Mouse (Mus musculus): ENCODE measurements around the gene Sema3d. TPM values are rescaled to one million over a fixed set of nuclear protein-coding genes. Genes with fewer than 3 reads are reported as not detected.

The Sema3d gene
- polyA plus RNA-seq, 1 experiment = not detected

DNA sequence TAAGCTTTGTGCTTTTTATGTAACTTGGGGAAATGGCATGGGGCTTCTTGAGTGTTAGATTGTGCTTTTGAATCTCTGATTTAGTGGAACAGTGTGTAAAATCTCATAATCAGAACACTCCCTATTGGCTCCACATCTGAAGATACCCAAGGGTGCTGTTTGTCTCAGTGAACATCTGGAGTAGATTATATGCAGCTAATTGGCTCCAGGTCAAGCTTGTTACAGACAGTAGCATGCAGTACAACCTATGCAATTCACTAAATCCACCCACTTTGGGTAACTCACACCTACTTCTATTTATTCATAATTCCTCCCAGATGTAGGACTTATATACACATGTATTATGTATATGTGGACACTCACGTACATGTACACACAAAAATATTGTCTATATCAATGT lies 58.6 kb downstream of the Sema3d start:
- TF ChIP-seq POLR2A (IDR thresholded peaks at IDR 0.05; ENCODE audit: borderline replicate concordance, low read depth, low read length) (no peak), CTCF (IDR thresholded peaks at IDR 0.05; ENCODE audit: low read depth, low read length) (no peak)
- Histone ChIP-seq H3K4me3 (ENCODE audit: insufficient read depth, low read length) (no peak overlapping the region), H3K4me1 (ENCODE audit: control insufficient read depth, insufficient read depth, low read length) (no peaks in the 10 kb centered on the region), H3K27ac (ENCODE audit: insufficient read depth, low read depth, low read length) (no peak overlapping the region)

DNA sequence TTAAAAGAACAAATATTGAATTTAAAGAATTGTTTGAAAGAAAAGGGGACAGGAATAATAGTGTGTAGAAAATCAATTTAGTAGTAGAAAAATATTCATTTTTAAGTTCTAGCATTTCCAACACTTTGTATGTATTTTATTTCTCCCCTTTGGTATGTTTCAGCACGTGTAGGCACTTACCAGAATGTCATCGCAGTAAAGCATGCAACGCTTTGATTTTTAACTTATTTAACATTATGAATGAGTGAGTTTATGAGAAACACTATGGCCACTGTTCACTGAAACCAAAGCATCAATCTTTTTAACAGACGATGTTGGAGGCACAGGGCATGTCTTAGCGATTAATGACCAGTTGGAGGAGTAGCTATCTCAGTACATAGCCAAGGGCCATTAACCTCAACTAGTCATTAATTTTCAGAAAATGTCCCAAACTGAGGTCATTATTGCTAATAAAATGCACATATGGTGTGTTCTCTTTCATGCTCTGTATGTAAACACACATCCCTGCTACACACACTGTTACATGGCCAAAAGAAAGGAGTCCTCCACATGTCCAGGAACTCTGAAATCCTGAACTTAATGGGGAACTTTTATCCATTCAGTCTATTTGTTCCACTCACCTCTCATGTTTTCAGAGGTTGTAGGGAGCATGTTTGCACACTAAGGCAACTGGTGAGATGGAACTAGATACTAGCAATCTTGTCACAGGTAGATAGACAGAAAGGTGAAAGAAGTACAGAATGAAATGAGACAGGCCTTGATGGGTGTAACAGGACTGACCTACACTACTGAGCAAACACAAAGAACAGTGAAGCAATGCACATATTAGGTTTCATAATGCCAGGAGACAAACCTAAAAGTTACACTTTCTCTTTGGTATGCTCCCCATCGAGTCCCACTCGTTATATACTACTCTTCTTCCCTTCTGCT lies 59.3 kb downstream of the Sema3d start:
- Histone ChIP-seq H3K4me1 (ENCODE audit: control insufficient read depth, insufficient read depth, low read length) (no peaks in the 10 kb centered on the region), H3K4me3 (ENCODE audit: insufficient read depth, low read length) (no peak overlapping the region), H3K27ac (ENCODE audit: insufficient read depth, low read depth, low read length) (no peak overlapping the region)
- TF ChIP-seq POLR2A (IDR thresholded peaks at IDR 0.05; ENCODE audit: borderline replicate concordance, low read depth, low read length) (no peak), CTCF (IDR thresholded peaks at IDR 0.05; ENCODE audit: low read depth, low read length) (no peak)

DNA sequence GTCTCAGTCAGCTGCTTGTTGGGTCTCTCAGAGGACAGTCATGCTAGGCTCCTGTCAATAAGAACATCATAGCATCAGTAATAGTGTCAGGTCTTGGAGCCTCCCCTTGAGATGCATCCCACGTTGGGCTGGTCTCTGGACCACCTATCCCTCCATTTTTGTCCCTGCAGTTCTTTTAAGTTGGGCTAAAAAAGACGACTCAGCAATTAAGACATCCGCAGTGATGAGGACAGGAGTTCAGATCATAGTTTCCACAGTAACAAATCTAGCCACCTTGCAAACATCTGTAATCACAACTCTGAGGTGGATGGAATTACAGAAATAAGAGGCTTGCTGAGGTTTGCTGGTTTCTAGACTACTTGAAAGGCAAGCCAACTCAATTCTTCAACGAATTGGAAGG lies 67.9 kb downstream of the Sema3d start:
- no peak overlapping the region for H3K27ac ChIP-seq (ENCODE audit: insufficient read depth, low read depth, low read length)
- TF ChIP-seq POLR2A (IDR thresholded peaks at IDR 0.05; ENCODE audit: borderline replicate concordance, low read depth, low read length) (no peak), CTCF (IDR thresholded peaks at IDR 0.05; ENCODE audit: low read depth, low read length) (no peak)
- H3K4me1 ChIP-seq (ENCODE audit: control insufficient read depth, insufficient read depth, low read length) = no peaks in the 10 kb centered on the region
- no peak overlapping the region for H3K4me3 ChIP-seq (ENCODE audit: insufficient read depth, low read length)

DNA sequence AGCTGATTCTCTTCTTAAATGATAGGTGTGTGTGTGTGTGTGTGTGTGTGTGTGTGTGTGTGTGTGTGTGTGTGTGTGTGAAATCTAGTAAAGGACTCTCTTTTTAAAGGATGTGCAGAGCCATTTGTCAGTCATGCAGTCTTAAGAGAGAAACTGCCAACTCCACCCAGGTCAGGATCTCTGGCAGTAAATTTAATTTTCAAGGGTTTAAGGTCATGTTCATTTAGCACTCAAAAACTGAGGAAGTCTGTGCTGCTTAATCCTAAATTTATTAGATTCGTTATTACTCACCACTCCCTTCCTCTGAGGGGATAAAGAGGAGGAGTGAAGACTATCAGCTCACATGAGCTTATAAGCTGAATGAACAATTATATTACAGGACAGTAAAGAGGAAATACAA lies 71.8 kb downstream of the Sema3d start:
- no peak overlapping the region for H3K4me3 ChIP-seq (ENCODE audit: insufficient read depth, low read length)
- H3K4me1 ChIP-seq (ENCODE audit: control insufficient read depth, insufficient read depth, low read length) = no peaks in the 10 kb centered on the region
- no peak overlapping the region for H3K27ac ChIP-seq (ENCODE audit: insufficient read depth, low read depth, low read length)
- TF ChIP-seq POLR2A (IDR thresholded peaks at IDR 0.05; ENCODE audit: borderline replicate concordance, low read depth, low read length) (no peak), CTCF (IDR thresholded peaks at IDR 0.05; ENCODE audit: low read depth, low read length) (no peak)

DNA sequence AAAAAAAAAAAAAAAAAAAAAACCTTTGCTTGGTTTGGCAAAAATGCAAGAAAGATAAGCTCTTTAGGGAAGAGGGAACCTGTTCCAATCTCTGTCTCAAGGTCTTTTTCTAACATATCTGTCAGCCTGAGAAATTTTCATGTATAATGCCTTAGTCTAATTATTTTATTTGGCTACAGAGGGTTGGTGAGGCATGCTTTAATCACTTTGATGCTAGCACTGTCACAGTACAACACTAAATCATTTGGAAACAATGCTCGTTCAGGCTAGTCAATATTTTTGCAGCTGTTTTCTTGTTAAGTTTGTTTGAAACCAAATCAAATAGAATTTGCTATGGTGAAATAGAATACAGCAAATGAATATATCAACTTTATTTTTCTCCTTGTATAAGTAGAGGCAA lies 74.3 kb downstream of the Sema3d start:
- H3K4me3 ChIP-seq (ENCODE audit: insufficient read depth, low read length) = no peak overlapping the region
- TF ChIP-seq POLR2A (IDR thresholded peaks at IDR 0.05; ENCODE audit: borderline replicate concordance, low read depth, low read length) (no peak), CTCF (IDR thresholded peaks at IDR 0.05; ENCODE audit: low read depth, low read length) (no peak)

DNA sequence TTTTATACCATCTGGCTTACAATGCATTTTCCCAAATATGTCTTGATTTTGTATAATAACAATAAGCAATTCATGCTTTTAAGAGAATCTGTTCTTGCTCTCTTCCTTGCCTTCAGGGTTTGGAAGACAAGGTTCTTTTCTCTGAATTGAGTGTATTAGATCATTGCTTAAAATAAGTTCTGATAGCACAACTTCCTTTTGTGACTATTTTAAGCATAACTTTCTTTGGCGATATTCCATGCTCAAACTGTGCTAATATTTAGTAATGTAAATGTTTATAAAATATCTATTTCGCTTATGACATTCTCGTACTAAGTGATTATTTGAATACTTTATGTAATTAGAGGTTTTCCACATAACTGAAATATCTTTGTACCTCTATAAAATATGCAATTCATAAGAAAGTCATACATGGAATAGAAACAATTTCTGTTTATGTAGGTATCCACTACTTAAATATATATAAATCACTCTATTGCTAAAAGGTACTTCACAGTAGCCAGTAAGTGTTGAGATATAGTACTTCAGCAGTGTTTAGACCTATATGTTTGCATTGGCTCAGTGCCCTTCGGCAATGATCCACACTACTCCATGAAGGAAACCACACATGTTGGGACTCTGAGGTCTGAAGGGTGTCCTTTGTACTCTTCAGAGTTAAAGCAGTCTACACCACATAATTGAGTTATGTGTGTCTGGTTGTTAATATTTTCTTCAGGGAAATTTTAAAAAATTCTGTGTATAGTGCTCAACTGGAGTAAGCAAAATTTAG lies 84.6 kb downstream of the Sema3d start:
- Histone ChIP-seq H3K4me1 (ENCODE audit: control insufficient read depth, insufficient read depth, low read length) (no peaks in the 10 kb centered on the region), H3K27ac (ENCODE audit: insufficient read depth, low read depth, low read length) (no peak overlapping the region), H3K4me3 (ENCODE audit: insufficient read depth, low read length) (no peak overlapping the region)
- no peak for TF ChIP-seq CTCF (IDR thresholded peaks at IDR 0.05; ENCODE audit: low read depth, low read length)
- no peak for TF ChIP-seq POLR2A (IDR thresholded peaks at IDR 0.05; ENCODE audit: borderline replicate concordance, low read depth, low read length)

More for the DNA sequence above, 74.3 kb downstream of the Sema3d start:
- no peak overlapping the region for H3K27ac ChIP-seq (ENCODE audit: insufficient read depth, low read depth, low read length)
- no peaks in the 10 kb centered on the region for H3K4me1 ChIP-seq (ENCODE audit: control insufficient read depth, insufficient read depth, low read length)

DNA sequence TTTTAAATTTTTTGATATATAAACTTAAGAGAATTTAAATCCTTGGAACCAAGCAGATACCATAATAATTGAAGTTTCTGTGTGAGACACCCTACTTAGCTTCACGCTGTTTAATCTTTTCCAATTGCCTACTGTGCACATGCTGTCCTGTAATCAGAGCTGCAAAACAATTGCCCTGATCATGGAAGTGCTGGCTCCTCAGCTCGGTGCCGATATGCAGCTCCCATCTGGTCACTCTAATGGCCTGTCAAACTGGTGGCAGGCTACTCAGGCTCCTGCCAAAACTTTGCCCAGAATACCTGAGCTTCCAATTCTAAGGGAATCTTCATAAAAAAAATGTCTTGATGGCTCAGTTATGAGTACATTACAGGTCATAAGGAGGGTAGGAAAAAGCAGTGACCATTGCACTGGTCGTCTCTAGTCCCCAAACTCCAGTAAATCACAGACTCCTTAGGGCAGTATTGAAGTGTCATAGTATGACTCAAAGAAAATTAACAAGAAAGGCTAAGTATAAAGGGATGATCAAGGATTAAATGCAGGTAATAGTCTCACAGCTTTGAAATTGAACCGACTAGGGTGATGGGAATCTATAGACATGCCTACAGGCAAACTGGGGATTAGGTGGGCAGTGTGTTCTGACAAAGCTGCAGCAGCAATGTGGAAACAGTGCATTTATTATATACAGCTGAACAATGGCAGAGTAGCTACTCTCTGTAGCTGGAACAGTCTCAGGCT lies 91.9 kb downstream of the Sema3d start:
- H3K4me3 ChIP-seq (ENCODE audit: insufficient read depth, low read length) = no peak overlapping the region
- no peaks in the 10 kb centered on the region for H3K4me1 ChIP-seq (ENCODE audit: control insufficient read depth, insufficient read depth, low read length)
- TF ChIP-seq CTCF (IDR thresholded peaks at IDR 0.05; ENCODE audit: low read depth, low read length) = no peak
- no peak overlapping the region for H3K27ac ChIP-seq (ENCODE audit: insufficient read depth, low read depth, low read length)

DNA sequence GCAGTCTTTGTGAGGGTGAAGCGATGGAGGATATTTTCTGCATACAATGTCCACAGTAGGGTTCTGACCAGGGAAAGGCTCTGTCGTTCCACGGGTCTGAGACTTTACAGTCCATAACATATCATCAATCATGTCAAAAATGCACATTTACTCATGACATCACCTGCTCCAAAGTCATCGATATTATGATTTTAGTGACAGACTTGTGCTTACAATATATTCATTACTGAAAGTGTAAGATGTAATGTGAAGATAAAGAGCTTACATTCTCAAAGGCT lies 92.4 kb downstream of the Sema3d start:
- no peak overlapping the region for H3K4me3 ChIP-seq (ENCODE audit: insufficient read depth, low read length)
- no peak for TF ChIP-seq CTCF (IDR thresholded peaks at IDR 0.05; ENCODE audit: low read depth, low read length)
- TF ChIP-seq POLR2A (IDR thresholded peaks at IDR 0.05; ENCODE audit: borderline replicate concordance, low read depth, low read length) = no peak
- no peaks in the 10 kb centered on the region for H3K4me1 ChIP-seq (ENCODE audit: control insufficient read depth, insufficient read depth, low read length)
- H3K27ac ChIP-seq (ENCODE audit: insufficient read depth, low read depth, low read length) = no peak overlapping the region

DNA sequence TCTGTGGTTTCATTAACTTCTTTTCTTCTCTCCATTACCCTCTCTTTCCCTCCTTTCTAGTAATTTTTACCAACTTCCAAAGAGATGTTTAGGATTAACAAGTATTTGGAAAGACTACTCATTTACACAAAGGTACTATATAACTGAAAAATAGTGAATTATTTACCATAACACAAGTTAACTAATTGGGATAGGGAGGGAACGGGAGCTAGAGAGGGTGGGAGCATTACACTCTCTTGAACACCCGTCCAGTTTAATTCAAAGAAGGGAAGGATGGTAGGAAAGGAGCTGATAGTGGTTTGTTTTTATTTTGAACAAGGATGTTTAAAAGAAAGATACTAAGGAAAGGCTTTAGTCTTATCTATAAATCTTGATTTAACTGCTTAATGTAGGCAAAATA lies 104.7 kb downstream of the Sema3d start:
- H3K4me1 ChIP-seq (ENCODE audit: control insufficient read depth, insufficient read depth, low read length) = no peaks in the 10 kb centered on the region
- TF ChIP-seq POLR2A (IDR thresholded peaks at IDR 0.05; ENCODE audit: borderline replicate concordance, low read depth, low read length) (no peak), CTCF (IDR thresholded peaks at IDR 0.05; ENCODE audit: low read depth, low read length) (no peak)
- H3K27ac ChIP-seq (ENCODE audit: insufficient read depth, low read depth, low read length) = no peak overlapping the region
- H3K4me3 ChIP-seq (ENCODE audit: insufficient read depth, low read length) = no peak overlapping the region

DNA sequence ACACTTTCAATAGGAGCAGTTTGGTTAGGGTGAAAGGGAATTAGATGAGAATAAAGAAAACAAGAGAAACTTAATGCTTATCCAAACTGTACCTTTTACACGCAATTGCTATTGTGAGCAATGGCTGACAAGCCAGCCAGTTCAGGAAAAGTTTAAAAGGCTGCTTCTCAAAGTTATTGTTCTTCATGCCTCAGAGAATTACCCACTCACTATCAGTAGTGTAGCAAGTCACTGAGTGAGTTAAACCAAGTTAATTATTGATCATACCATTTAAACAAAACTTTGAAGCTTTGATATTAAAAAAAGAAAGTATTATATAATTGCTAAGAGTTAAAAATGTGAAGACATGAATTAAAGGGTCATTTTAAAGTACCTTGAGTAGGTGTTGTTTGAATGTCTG lies 108.5 kb downstream of the Sema3d start:
- Histone ChIP-seq H3K4me1 (ENCODE audit: control insufficient read depth, insufficient read depth, low read length) (no peaks in the 10 kb centered on the region), H3K27ac (ENCODE audit: insufficient read depth, low read depth, low read length) (no peak overlapping the region), H3K4me3 (ENCODE audit: insufficient read depth, low read length) (no peak overlapping the region)
- TF ChIP-seq POLR2A (IDR thresholded peaks at IDR 0.05; ENCODE audit: borderline replicate concordance, low read depth, low read length) = no peak
- TF ChIP-seq CTCF (IDR thresholded peaks at IDR 0.05; ENCODE audit: low read depth, low read length) = no peak

Measured in bone marrow macrophage, adult 2 months (primary cell).